Mouse (Mus musculus) midbrain, embryonic 16.5 days (tissue): ENCODE measurements at regions not wholly inside any gene's neighbourhood (a gene's known extent, or its start where the extent isn't known, plus 50 kb on each side); places are given as distances from the start of the nearest gene placed in this dataset.

Source experiments
- ATAC-seq: fragments of 200-750 bp; cut with Nextera tagmentation; 2 replicates; pipeline ENCODE4 v1.8.0; 2017; ENCODE audit warnings: moderate TSS enrichment
- H3K27ac ChIP-seq: fragments of 300-500 bp; sonication (generic); 2 replicates; pipeline ENCODE4 v1.5.1; 2014; ENCODE audit warnings: mild to moderate bottlenecking, low read length, mixed read lengths
- H3K27me3 ChIP-seq: fragments of 300-500 bp; sonication (generic); 2 replicates; pipeline ENCODE4 v1.6.1; 2014; ENCODE audit warnings: low read depth, low read length, mixed read lengths; ENCODE audit not compliant: control insufficient read depth, insufficient read depth
- H3K36me3 ChIP-seq: fragments of 300-500 bp; sonication (generic); 2 replicates; pipeline ENCODE4 v1.6.1; 2014; ENCODE audit warnings: mild to moderate bottlenecking, low read length, moderate library complexity, mixed read lengths; ENCODE audit not compliant: control insufficient read depth, insufficient read depth
- H3K4me1 ChIP-seq: fragments of 300-500 bp; sonication (generic); 2 replicates; pipeline ENCODE4 v1.6.1; 2014; ENCODE audit warnings: mild to moderate bottlenecking, low read length, mixed read lengths; ENCODE audit not compliant: control insufficient read depth, insufficient read depth
- H3K4me2 ChIP-seq: fragments of 300-500 bp; sonication (generic); 2 replicates; pipeline ENCODE4 v1.6.1; 2014; ENCODE audit warnings: mild to moderate bottlenecking, low read length, mixed read lengths
- H3K4me3 ChIP-seq: fragments of 300-500 bp; sonication (generic); 2 replicates; pipeline ENCODE4 v1.5.1; 2014; ENCODE audit warnings: low read depth, mild to moderate bottlenecking, low read length, moderate library complexity, mixed read lengths
- H3K9ac ChIP-seq: fragments of 300-500 bp; sonication (generic); 2 replicates; pipeline ENCODE4 v1.6.1; 2014; ENCODE audit warnings: low read depth, low read length, mixed read lengths
- H3K9me3 ChIP-seq: fragments of 300-500 bp; sonication (generic); replicated peaks from 2 replicates; pipeline ENCODE4 v1.6.1; 2014; ENCODE audit warnings: mild to moderate bottlenecking, low read length, mixed read lengths; ENCODE audit not compliant: control insufficient read depth, poor library complexity, severe bottlenecking
- WGBS: fragments of 180-500 bp; shearing (Covaris S2); extraction: QIAGEN DNeasy Blood & Tissue Kit; methylation state at CpG from one replicate; pipeline ENCODE4 v1.1.7; 2014; 5-methylcytosine and 5-hydroxymethylcytosine counted together

- ATAC-seq = no peak
- Histone ChIP-seq H3K27me3 (no peaks in the 10 kb centered on the region), H3K4me1 (no peaks in the 10 kb centered on the region), H3K9me3 (no peaks in the 10 kb centered on the region), H3K9ac (no peak overlapping the region), H3K36me3 (no peaks in the 10 kb centered on the region), H3K27ac (no peak overlapping the region), H3K4me3 (no peak overlapping the region), H3K4me2 (no peak overlapping the region)
- WGBS = 93% methylated on average over 3 of the region's 3 CpGs
These were observed 63.0 kb upstream of the Ube2e3 start for GRCm38 (mm10) chr2:78804931-78805330.

DNA sequence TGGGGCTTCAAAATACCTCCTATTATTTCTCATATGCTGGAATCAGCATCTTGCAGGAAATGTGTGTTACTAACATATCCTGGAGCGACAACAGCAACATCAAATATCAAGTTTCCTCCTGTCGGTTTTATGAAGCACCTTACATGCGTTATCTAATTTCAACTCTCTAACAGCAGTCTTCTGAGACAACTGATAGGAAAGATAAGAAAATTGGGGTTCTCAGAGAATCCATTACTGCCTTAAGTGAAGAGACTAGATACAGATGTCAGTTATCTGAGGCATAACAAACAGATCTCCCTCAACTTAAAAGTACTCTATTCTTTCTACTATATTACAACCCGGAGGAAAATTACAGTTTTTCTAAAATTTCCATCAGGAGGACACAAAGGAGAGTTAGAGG, 64.4 kb upstream of the Ube2e3 start:
- no peak for ATAC-seq
- H3K9me3 ChIP-seq = no peaks in the 10 kb centered on the region
- H3K4me3 ChIP-seq = no peak overlapping the region
- WGBS = 91% methylated on average over 4 of the region's 4 CpGs
- H3K27ac ChIP-seq = no peak overlapping the region
- no peaks in the 10 kb centered on the region for H3K4me1 ChIP-seq
- no peaks in the 10 kb centered on the region for H3K36me3 ChIP-seq
- H3K9ac ChIP-seq = no peak overlapping the region
- no peaks in the 10 kb centered on the region for H3K27me3 ChIP-seq
- no peak overlapping the region for H3K4me2 ChIP-seq

DNA sequence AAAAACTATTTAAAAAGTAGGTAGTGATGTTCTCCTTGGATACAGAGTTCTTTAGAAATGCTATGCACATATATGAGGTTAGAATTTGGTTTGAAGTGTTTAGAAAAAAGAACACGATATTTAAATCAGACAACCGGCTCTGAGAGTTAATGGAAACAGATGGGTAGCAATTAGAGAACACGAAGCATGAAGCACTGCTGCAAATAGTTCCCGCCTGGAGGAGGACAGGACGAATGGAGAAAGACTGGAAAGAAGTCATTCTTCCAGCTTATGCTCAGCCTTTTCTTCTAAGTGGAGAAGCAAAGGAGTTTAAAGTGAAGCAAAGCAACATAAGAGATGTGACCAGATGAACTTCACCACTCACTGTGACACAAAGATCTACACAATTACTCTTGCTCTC, 72.5 kb upstream of the Ube2e3 start:
- Histone ChIP-seq H3K27ac (no peak overlapping the region), H3K4me3 (no peak overlapping the region), H3K36me3 (no peaks in the 10 kb centered on the region), H3K9ac (no peak overlapping the region), H3K27me3 (no peaks in the 10 kb centered on the region), H3K4me2 (no peak overlapping the region), H3K4me1 (no peaks in the 10 kb centered on the region), H3K9me3 (no peaks in the 10 kb centered on the region)
- 75% methylated on average over 5 of the region's 5 CpGs for WGBS
- no peak for ATAC-seq

GRCm38 (mm10) chr2:78794734-78795133, 73.2 kb upstream of the Ube2e3 start:
- Histone ChIP-seq H3K4me1 (no peaks in the 10 kb centered on the region), H3K9ac (no peak overlapping the region), H3K27ac (no peak overlapping the region), H3K36me3 (no peaks in the 10 kb centered on the region), H3K4me3 (no peak overlapping the region), H3K4me2 (no peak overlapping the region), H3K9me3 (no peaks in the 10 kb centered on the region), H3K27me3 (no peaks in the 10 kb centered on the region)
- 85% methylated on average over 5 of the region's 5 CpGs for WGBS
- no peak for ATAC-seq

GRCm38 (mm10) chr2:78789124-78789523, 78.8 kb upstream of the Ube2e3 start:
- no peak for ATAC-seq

GRCm38 (mm10) chr2:78788222-78788621, 79.7 kb upstream of the Ube2e3 start:
- Histone ChIP-seq H3K36me3 (no peaks in the 10 kb centered on the region), H3K27me3 (no peaks in the 10 kb centered on the region), H3K4me1 (no peaks in the 10 kb centered on the region), H3K27ac (no peak overlapping the region), H3K4me3 (no peak overlapping the region), H3K9me3 (no peaks in the 10 kb centered on the region), H3K9ac (no peak overlapping the region), H3K4me2 (no peak overlapping the region)
- ATAC-seq = no peak

More at GRCm38 (mm10) chr2:78789124-78789523, 78.8 kb upstream of the Ube2e3 start:
- H3K4me2 ChIP-seq = no peak overlapping the region
- no peak overlapping the region for H3K27ac ChIP-seq
- no peaks in the 10 kb centered on the region for H3K36me3 ChIP-seq
- H3K9me3 ChIP-seq = no peaks in the 10 kb centered on the region
- H3K4me1 ChIP-seq = no peaks in the 10 kb centered on the region
- H3K4me3 ChIP-seq = no peak overlapping the region
- no peak overlapping the region for H3K9ac ChIP-seq
- 85% methylated on average over 5 of the region's 5 CpGs for WGBS
- no peaks in the 10 kb centered on the region for H3K27me3 ChIP-seq

DNA sequence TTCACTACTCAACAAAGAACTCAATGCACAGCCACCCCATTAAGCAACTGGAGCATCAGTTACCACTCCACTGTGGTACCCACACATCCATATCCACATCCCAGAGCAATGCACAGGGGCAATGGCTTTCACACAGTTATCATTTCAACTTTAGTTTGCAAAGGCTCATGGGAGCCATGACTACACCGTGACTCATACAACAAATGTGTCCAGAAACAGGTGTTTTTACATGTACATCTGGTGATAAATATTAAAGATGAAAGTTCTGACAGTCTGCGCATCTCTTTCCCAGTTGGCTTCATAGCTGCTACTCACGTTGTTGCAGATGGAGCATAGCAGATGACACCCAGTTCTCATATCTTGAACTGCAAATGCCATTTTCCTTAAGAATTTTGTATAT, 88.0 kb upstream of the Ube2e3 start:
- 92% methylated on average over 3 of the region's 3 CpGs for WGBS
- no peak for ATAC-seq

DNA sequence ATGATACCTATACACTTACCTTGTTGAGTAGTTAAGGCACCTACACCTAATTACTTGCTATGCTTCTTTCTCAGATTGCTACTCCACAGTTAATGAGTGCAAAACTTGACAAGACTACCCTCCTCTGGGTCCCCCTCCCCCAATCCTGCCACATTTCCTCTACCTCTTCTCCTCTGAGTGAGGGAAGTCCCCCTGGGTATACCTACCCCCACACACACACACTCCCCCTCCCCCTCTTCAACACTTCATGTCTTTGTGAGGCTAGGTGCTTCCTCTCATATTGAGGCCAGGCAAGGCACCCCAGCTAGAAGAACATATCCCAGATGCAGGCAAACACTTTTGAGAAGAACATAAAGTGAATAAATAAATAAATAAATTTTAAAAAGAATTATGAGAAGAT, 90.3 kb upstream of the Ube2e3 start:
- H3K36me3 ChIP-seq = no peaks in the 10 kb centered on the region
- H3K9ac ChIP-seq = no peak overlapping the region
- H3K27me3 ChIP-seq = no peaks in the 10 kb centered on the region
- no peaks in the 10 kb centered on the region for H3K4me1 ChIP-seq
- no peak overlapping the region for H3K4me3 ChIP-seq
- no peak for ATAC-seq
- H3K27ac ChIP-seq = no peak overlapping the region
- no peaks in the 10 kb centered on the region for H3K9me3 ChIP-seq
- no peak overlapping the region for H3K4me2 ChIP-seq

More for the DNA sequence above, 88.0 kb upstream of the Ube2e3 start:
- H3K27me3 ChIP-seq = no peaks in the 10 kb centered on the region
- no peak overlapping the region for H3K27ac ChIP-seq
- H3K36me3 ChIP-seq = no peaks in the 10 kb centered on the region
- H3K4me3 ChIP-seq = no peak overlapping the region
- H3K4me2 ChIP-seq = no peak overlapping the region
- no peaks in the 10 kb centered on the region for H3K9me3 ChIP-seq
- H3K4me1 ChIP-seq = no peaks in the 10 kb centered on the region
- H3K9ac ChIP-seq = no peak overlapping the region

- H3K27me3 ChIP-seq = no peaks in the 10 kb centered on the region
- peak; percentile 68 for ATAC-seq
- no peaks in the 10 kb centered on the region for H3K4me1 ChIP-seq
- 50% methylated on average over 6 of the region's 6 CpGs for WGBS
- H3K9me3 ChIP-seq = no peaks in the 10 kb centered on the region
- H3K36me3 ChIP-seq = no peaks in the 10 kb centered on the region
- no peak overlapping the region for H3K27ac ChIP-seq
- H3K4me3 ChIP-seq = no peak overlapping the region
- no peak overlapping the region for H3K9ac ChIP-seq
- H3K4me2 ChIP-seq = no peak overlapping the region
These were observed 113.6 kb upstream of the Ube2e3 start for GRCm38 (mm10) chr2:78754362-78754761.

DNA sequence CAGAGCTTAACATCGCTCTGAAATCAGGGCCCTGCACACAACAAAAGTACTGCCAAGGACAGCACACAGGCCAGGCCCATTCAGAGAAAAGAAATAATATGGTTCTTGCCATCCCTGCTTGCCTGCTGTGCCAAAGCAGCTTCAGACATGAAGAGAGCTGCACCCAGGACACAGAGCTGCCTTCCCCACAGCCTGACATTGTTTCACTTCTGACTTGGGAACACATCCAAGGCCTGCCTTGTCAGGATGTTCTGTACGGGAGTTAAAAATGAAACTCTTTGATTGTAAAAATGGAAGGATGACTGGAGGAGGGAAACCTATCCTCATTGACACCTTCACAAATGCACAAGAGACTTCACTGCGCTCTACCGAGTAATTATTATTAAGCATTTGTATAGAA, 114.0 kb upstream of the Ube2e3 start:
- no peak overlapping the region for H3K9ac ChIP-seq
- H3K27ac ChIP-seq = no peak overlapping the region
- WGBS = 51% methylated on average over 4 of the region's 4 CpGs
- no peaks in the 10 kb centered on the region for H3K36me3 ChIP-seq
- no peaks in the 10 kb centered on the region for H3K9me3 ChIP-seq
- no peak overlapping the region for H3K4me2 ChIP-seq
- no peaks in the 10 kb centered on the region for H3K4me1 ChIP-seq
- ATAC-seq = peak; percentile 67; the same call in 1 of the 2 replicates
- H3K27me3 ChIP-seq = no peaks in the 10 kb centered on the region
- no peak overlapping the region for H3K4me3 ChIP-seq
